Mouse (Mus musculus) hindbrain, embryonic 14.5 days (tissue): ENCODE results near the gene Slco6d1. TPM values are rescaled to one million over a fixed set of nuclear protein-coding genes. Genes with fewer than 3 reads are reported as not detected.
"Not testable (repeated sequence)": the region's sequence is repeated elsewhere in the genome, so short reads cannot be mapped to it uniquely, and the experiment has no call there.

ENCODE experiments used
- ATAC-seq: fragments of 200-750 bp; cut with Nextera tagmentation; 2 replicates; pipeline ENCODE4 v1.8.0; 2017; ENCODE audit warnings: moderate number of reproducible peaks, mild to moderate bottlenecking, moderate TSS enrichment, moderate library complexity; ENCODE audit not compliant: low FRiP score
- DNase-seq: peaks from one replicate; pipeline ENCODE4 v3.0.0-alpha.2; 2015; ENCODE audit warnings: low spot score
- H3K27ac ChIP-seq: fragments of 300-500 bp; sonication (generic); 2 replicates; pipeline ENCODE4 v1.5.1; 2014; ENCODE audit warnings: mild to moderate bottlenecking, moderate library complexity
- H3K27me3 ChIP-seq: fragments of 300-500 bp; sonication (generic); 2 replicates; pipeline ENCODE4 v1.6.1; 2014; ENCODE audit warnings: mild to moderate bottlenecking, low read length, mixed read lengths; ENCODE audit not compliant: control insufficient read depth, insufficient read depth
- H3K36me3 ChIP-seq: fragments of 300-500 bp; sonication (generic); replicated peaks from 2 replicates; pipeline ENCODE4 v1.6.1; 2014; ENCODE audit not compliant: control insufficient read depth, insufficient read depth
- H3K4me1 ChIP-seq: fragments of 300-500 bp; sonication (generic); replicated peaks from 2 replicates; pipeline ENCODE4 v1.6.1; 2014; ENCODE audit warnings: antibody characterized with exemption, low read length, mixed read lengths; ENCODE audit not compliant: control insufficient read depth, insufficient read depth
- H3K4me2 ChIP-seq: fragments of 300-500 bp; sonication (generic); replicated peaks from 2 replicates; pipeline ENCODE4 v1.6.1; 2014; ENCODE audit warnings: mild to moderate bottlenecking, moderate library complexity
- H3K4me3 ChIP-seq: fragments of 300-500 bp; sonication (generic); replicated peaks from 2 replicates; pipeline ENCODE4 v1.5.1; 2014; ENCODE audit warnings: mild to moderate bottlenecking, low read length
- H3K9ac ChIP-seq: fragments of 300-500 bp; sonication (generic); 2 replicates; pipeline ENCODE4 v1.6.1; 2014
- H3K9me3 ChIP-seq: fragments of 300-500 bp; sonication (generic); 2 replicates; pipeline ENCODE4 v1.6.1; 2016; ENCODE audit warnings: low read length; ENCODE audit not compliant: control insufficient read depth
- WGBS: fragments of 180-500 bp; shearing (Covaris S2); extraction: QIAGEN DNeasy Blood & Tissue Kit; methylation state at CpG from one replicate; pipeline ENCODE4 v1.1.7; 2014; 5-methylcytosine and 5-hydroxymethylcytosine counted together
- polyA plus RNA-seq: library from polyadenylated mRNA; unstranded; fragments of >200 nt; fragmentation: Nextera tagmentation; extraction: Ambion mirVana; gene quantifications from 2 replicates; pipeline ENCODE4 v1.2.1, GENCODE M21; 2014

Slco6d1 gene
- not detected in 2 replicates for polyA plus RNA-seq

DNA sequence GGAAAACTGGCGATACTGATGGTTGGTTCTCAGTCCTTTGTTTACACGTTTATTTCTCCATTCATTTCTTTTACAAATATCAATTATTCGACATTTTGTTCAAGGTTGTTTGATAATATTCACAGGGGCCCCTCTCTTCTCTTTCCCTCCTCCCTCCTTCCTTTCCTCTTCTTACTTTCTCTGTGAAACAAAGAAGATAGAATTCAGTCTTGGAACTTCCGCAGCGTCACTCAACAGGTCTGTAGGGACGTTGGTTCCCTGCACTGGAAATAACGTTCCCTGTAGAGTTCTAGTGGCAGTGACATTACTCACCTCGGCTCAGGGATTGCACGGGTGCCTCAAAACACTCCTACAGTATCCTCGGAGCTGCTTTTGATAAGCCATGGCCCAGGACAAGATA is at the start of gene Slco6d1:
Gene Slco6d1 (plus strand): TSS at position 301 of the 400 bp plus-strand sequence.
- H3K36me3 ChIP-seq = no peaks in the 10 kb centered on the region
- no peak within 1 kb of the TSS for H3K4me3 ChIP-seq
- no peaks in the 10 kb centered on the region for H3K9me3 ChIP-seq
- no peak for ATAC-seq
- no peak within 1 kb of the TSS for H3K27ac ChIP-seq
- H3K9ac ChIP-seq = no peak within 1 kb of the TSS
- H3K4me1 ChIP-seq = no peaks in the 10 kb centered on the region
- DNase-seq = no peak
- no peak within 1 kb of the TSS for H3K4me2 ChIP-seq
- no peaks in the 10 kb centered on the region for H3K27me3 ChIP-seq
- WGBS = 90% methylated on average over 10 of the region's 10 CpGs

DNA sequence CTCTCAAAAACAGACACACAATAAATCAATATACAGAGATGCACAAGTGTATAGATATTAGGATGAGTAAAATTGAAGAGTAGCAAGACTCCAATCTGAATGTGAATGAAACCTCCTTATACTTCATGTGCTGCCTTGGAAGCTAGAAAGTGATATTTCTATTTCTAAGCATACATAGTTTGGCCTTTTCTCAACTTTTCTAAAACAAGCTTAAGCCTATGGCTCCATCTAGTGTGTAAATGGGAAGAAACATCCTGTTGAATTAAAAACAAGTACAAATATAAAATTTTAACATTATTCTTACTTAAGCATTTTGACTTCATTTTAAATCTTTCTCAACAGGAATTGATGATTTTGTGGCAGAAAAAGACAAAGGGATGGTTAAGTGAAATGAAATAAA is 28.9 kb upstream of the Slco6d1 start:
- no peaks in the 10 kb centered on the region for H3K9me3 ChIP-seq
- no peaks in the 10 kb centered on the region for H3K36me3 ChIP-seq
- ATAC-seq (no peak), DNase-seq (peak; percentile 74)
- no peak overlapping the region for H3K4me2 ChIP-seq
- H3K4me3 ChIP-seq = no peak overlapping the region
- no peak overlapping the region for H3K9ac ChIP-seq
- no peaks in the 10 kb centered on the region for H3K4me1 ChIP-seq
- no peak overlapping the region for H3K27ac ChIP-seq
- no peaks in the 10 kb centered on the region for H3K27me3 ChIP-seq

DNA sequence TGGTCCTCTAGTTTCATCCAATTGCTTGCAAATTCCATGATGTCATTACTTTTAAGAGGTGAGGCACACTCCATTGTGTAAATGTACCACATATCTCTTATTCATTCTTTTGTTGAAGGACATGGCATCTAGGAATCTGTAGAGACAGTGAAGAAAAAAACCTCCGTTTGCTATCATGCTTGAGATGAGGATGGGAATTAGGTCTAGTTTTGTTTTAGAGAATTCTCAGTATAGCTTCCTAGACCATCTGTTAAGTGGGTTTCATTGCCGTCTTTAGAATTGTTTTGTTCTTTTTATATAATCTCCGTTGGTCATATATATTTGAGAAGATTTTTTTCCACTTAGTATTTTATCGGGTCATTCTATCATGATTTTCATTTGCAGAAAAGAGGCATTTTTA is 27.0 kb downstream of the Slco6d1 start:
- Histone ChIP-seq H3K27ac (no peak overlapping the region), H3K9ac (no peak overlapping the region), H3K4me1 (no peaks in the 10 kb centered on the region), H3K4me2 (no peak overlapping the region), H3K36me3 (no peaks in the 10 kb centered on the region), H3K9me3 (no peaks in the 10 kb centered on the region), H3K27me3 (no peaks in the 10 kb centered on the region), H3K4me3 (no peak overlapping the region)
- no peak for DNase-seq
- ATAC-seq = no peak
- 90% methylated on average over 4 of the region's 4 CpGs for WGBS

GRCm38 (mm10) chr1:98459224-98459623 is 38.3 kb downstream of the Slco6d1 start:
- not testable (repeated sequence) for H3K4me2 ChIP-seq, H3K4me1 ChIP-seq, H3K9me3 ChIP-seq, H3K9ac ChIP-seq, H3K27me3 ChIP-seq, H3K27ac ChIP-seq, ATAC-seq, DNase-seq, H3K36me3 ChIP-seq, H3K4me3 ChIP-seq
- WGBS = 93% methylated on average over 8 of the region's 8 CpGs

DNA sequence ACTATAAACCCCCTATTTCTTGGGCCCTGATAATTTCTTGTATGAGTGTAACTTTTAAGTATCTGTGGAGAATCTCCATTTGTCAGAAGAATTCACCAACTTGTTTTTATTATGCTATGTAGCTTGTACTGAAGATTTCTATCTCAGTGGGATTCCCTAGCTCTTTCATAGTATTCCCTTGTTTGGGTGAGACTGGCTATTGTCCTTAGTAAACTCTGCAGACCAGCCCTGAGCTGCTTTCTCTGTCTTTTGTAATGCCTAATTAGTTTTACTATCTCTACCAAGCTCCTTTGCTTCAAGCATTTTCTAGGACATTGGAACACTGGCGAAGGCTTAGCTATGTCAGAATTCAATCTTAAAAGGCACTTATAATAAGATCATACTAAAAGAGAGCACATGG is 55.5 kb downstream of the Slco6d1 start:
- H3K4me3 ChIP-seq, H3K9me3 ChIP-seq, H3K4me1 ChIP-seq, H3K27ac ChIP-seq, ATAC-seq, H3K9ac ChIP-seq, DNase-seq, H3K4me2 ChIP-seq, H3K36me3 ChIP-seq, H3K27me3 ChIP-seq: not testable (repeated sequence)
- 78% methylated on average over 1 of the region's 1 CpGs for WGBS

DNA sequence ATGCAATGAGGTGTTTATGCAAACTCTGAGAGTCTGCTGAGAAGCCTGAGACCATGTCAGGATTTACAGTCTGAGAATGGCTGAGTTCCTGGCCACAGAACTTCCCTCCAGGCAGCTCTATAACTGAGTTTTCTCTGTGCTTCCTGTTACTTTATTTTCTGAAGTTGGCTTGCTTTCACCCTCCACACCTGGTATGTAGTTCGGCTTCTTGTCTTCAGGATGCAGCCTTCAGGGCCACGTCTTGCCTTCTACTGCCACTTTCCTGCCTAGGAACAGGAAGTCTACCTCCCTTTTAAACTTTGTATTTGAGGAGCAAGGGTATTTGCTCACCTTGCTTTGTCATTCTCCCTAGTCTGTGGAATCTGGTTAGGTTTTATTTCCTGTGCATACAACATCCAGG is 58.3 kb downstream of the Slco6d1 start:
- Histone ChIP-seq H3K4me2 (no peak overlapping the region), H3K27me3 (no peaks in the 10 kb centered on the region), H3K36me3 (no peaks in the 10 kb centered on the region), H3K4me3 (no peak overlapping the region), H3K9me3 (no peaks in the 10 kb centered on the region), H3K4me1 (no peaks in the 10 kb centered on the region), H3K9ac (no peak overlapping the region), H3K27ac (no peak overlapping the region)
- ATAC-seq = no peak
- no peak for DNase-seq
- WGBS = 89% methylated on average over 2 of the region's 2 CpGs

DNA sequence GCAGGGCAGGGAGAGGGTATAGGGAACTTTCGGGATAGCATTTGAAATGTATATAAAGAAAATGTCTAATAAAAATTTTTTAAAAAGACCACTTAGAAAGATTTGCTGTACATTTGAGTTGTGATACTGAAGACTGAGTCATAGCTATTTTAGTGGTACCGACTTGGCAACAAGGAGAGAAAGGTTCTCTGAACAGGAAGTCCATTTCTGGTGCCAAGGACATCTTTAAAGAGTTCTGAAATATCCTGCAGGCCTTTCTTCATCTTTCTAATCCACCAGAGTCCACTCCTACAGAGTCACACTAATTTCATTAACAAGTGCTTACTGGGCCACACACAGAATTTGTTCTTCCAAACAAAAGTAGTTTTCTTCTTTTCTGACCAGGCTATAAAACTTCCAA is 85.1 kb downstream of the Slco6d1 start:
- no peak overlapping the region for H3K27ac ChIP-seq
- H3K36me3 ChIP-seq = no peaks in the 10 kb centered on the region
- H3K4me3 ChIP-seq = no peak overlapping the region
- H3K4me2 ChIP-seq = no peak overlapping the region
- H3K4me1 ChIP-seq = no peaks in the 10 kb centered on the region
- H3K9me3 ChIP-seq = no peaks in the 10 kb centered on the region
- ATAC-seq (no peak), DNase-seq (no peak)
- H3K27me3 ChIP-seq = no peaks in the 10 kb centered on the region
- no peak overlapping the region for H3K9ac ChIP-seq
- 93% methylated on average over 2 of the region's 2 CpGs for WGBS

DNA sequence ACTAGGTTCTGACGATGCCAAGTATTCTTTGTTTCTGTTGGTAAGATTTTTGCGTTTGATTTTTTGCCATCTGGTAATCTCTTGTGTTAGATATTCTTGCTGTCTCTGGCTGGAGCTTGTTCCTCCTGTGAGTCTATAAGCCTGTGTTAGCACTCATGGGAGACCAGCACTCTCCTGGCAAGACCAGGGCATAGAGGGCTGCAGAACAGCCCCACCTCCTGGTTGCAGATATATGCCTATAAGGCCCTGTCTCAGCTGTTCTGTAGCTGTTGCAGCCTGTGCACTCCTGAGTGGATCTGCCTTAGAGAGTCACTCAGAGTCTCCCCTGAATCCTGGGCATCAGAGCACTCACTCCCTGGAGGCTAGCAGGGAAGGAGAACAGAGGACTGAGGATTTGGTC is 102.1 kb downstream of the Slco6d1 start:
- ATAC-seq (no peak), DNase-seq (no peak)
- Histone ChIP-seq H3K4me1 (no peaks in the 10 kb centered on the region), H3K27ac (no peak overlapping the region), H3K27me3 (no peaks in the 10 kb centered on the region), H3K9me3 (no peaks in the 10 kb centered on the region), H3K9ac (no peak overlapping the region), H3K4me2 (no peak overlapping the region), H3K4me3 (no peak overlapping the region), H3K36me3 (no peaks in the 10 kb centered on the region)
- 89% methylated on average over 2 of the region's 2 CpGs for WGBS

DNA sequence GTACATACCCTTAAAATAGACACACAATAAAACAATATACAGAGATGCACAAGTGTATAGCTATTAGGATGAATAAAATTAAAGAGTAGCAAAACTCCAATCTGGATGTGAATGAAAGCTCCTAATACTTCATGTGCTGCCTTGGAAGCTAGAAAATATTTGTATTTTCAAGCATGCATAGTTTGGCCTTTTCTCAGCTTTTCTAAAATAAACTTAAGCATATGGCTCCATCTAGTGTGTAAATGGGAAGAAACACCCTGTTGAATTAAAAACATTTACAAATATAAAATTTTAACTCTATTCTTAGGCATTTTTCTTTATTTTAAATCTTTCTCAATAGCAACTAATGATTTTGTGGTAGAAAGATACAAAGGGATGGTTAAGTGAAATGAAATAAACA is 102.6 kb downstream of the Slco6d1 start:
- Histone ChIP-seq H3K27me3 (no peaks in the 10 kb centered on the region), H3K36me3 (no peaks in the 10 kb centered on the region), H3K27ac (no peak overlapping the region), H3K4me1 (no peaks in the 10 kb centered on the region), H3K4me3 (no peak overlapping the region), H3K4me2 (no peak overlapping the region), H3K9me3 (no peaks in the 10 kb centered on the region), H3K9ac (no peak overlapping the region)
- no peak for ATAC-seq
- peak; percentile 57 for DNase-seq

DNA sequence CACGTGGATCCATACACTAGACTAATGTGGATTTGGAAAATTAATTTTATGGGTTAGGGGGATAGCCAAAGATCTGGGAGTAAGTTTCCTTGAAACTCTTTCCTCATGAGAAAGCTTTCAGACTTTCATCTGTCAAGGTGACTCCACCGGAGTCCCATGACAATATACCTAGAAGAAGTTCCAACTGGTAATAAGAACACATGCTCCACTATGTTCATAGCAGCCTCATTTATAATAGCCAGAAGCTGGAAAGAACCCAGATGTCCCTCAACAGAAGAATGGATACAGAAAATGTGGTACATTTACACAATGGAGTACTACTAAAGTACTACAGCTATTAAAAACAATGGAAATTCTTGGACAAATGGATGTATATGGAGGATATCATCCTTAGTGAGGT is 107.4 kb downstream of the Slco6d1 start:
- WGBS = 96% methylated on average over 1 of the region's 2 CpGs
- DNase-seq, ATAC-seq: not testable (repeated sequence)

More for the DNA sequence above, 107.4 kb downstream of the Slco6d1 start:
- not testable (repeated sequence) for H3K36me3 ChIP-seq, H3K27me3 ChIP-seq, H3K4me1 ChIP-seq, H3K4me2 ChIP-seq, H3K9ac ChIP-seq, H3K27ac ChIP-seq, H3K9me3 ChIP-seq, H3K4me3 ChIP-seq
